Mouse (Mus musculus) ES-Bruce4 (cell line): Measurements from ENCODE around the gene Ppp1r18.

Experiments used
- CTCF ChIP-seq: IDR thresholded peaks from one replicate; pipeline ENCODE4 v1.8.1; 2011; ENCODE audit warnings: low read depth, low read length
- POLR2A ChIP-seq: IDR thresholded peaks from one replicate; pipeline ENCODE4 v1.8.1; 2011; ENCODE audit warnings: low read length; ENCODE audit not compliant: insufficient read depth

DNA sequence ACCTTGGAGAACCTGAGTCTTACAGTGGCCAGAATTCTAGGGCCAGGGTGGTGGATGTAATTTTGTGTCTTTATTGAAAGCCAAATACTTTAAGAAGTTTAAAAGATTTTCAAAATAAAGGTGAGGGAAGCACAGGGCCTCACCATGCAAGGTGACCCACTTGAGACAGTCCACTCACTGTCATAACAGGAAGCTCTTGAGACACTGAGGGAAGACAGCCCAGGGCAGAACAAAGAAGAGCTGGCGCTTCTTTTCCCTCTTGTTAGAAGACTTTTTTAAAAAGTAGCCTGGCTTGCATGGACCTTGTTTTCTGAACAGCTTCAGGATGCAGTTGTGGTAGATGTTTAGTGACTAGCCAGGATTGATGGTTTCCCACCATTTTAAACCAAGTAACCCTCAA lies 55.0 kb downstream of the Ppp1r18 start:
- TF ChIP-seq CTCF (no peak), POLR2A (no peak)
